Mouse (Mus musculus): ENCODE data around the gene Greb1.

Gene Greb1

GRCm38 (mm10) chr12:16800259-16800958 is at the start of gene Greb1:
Gene Greb1 (minus strand): TSS chr12:16800886.
- DNase-seq = peak; percentile 28 to 50

GRCm38 (mm10) chr12:16849821-16850220 is 49.1 kb upstream of the Greb1 start:
- no peak for DNase-seq

DNA sequence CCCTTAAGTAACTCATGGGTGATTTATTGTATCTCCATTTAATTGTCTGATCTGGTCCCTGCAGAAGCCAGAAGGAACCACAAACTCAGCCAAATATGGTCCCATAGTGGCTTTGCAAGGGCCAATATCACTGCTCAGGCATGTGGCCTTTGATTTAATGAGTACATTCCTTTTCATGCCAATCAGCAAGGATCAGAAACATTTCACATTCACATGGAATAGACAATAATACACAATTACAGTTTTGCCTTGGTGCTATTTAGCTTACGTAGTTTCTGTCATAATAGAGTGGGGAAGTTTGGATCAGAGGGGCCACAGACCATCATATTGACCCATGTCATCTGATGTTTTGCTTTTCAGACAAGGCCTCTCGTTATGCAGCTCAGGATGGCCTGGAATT is 47.8 kb upstream of the Greb1 start:
- no peak for DNase-seq

- no peak for DNase-seq
These were observed 46.6 kb upstream of the Greb1 start for GRCm38 (mm10) chr12:16847204-16847792.

GRCm38 (mm10) chr12:16844623-16845592 is 44.2 kb upstream of the Greb1 start:
- peak; percentile 56 to 61 for DNase-seq

DNA sequence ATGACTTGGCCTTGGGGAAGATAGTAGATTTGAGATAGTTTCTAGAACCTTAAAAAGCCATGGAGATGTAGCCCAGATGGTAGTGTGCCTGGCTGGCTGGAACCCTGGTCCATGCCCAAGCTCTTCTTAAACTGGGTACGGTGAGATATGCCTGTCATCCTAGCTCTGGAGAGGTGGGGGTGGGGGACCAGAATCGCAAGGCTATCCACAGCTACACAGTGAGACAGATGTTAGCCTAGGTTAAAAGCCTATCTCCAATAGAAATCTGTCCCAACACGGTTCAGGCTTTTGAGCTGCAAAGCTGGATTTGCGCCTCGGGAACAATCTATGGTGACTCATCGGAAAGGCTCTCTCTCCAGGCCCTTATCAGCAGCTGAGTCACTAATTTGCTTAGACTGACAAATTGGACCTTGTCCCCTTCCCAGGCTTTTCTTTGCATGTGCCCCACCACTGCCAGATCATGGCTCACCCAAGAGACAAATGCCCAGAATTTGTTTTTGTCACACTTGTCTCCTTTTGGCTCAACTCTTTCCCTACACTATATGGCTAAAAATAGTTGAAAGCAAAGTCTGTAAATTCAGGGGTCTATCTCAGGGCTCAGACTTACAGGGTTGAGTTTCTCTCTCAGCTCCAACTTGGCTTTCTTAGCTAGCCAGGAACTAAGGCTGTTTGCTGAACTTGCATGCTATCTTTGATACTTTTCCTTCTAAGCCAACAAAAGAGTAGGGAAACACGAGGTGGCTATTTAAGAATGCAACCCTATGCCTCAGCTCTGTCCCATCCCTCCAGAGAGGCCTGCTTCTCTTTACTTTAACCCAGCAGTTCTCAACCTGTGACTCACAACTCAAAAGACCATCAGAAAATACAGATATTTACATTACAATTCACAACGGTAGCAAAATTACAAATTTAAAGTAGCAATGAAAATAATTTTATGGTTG is 40.4 kb upstream of the Greb1 start:
- no peak for DNase-seq

GRCm38 (mm10) chr12:16837766-16838165 is 37.1 kb upstream of the Greb1 start:
- DNase-seq = no peak

DNA sequence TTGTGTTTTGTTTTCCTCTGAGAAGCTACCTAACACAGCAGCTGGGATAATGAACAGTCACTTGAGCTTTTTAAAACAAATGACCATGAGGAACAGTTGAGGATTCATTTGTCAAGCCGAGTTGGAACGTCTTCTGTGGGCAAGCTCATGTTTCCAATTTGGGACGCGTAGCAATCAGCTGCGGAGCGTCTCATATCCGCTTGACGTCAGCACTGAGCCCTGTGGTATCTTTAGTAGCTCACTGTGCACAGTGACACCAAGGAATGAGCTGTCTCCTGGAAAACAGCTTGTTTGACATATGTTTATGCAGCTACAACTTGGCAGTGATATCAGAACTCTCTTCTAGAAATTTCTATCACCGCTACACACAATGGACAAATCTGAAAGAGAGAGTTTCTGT is 35.5 kb upstream of the Greb1 start:
- peak; percentile 69 for DNase-seq

GRCm38 (mm10) chr12:16834701-16835100 is 34.0 kb upstream of the Greb1 start:
- DNase-seq = no peak

DNA sequence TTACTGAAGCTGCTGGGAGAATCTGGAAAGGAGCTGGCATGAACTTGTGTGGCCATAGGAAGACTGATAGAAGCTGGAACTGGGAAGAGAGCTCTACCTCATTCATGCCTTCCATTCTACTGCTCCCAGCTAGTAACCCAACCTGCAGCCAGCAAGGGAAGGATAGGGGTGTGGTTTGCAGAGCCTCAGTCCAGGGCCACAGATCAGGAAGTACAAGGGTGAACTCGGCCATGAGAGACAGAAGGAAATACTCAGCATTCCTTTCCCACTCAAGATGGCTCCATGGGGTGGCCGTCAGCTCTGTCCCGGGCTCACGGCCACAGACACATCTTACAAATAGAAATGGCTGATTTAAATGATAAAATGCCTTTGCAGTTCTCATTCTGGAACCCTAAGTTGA is 30.4 kb upstream of the Greb1 start:
- no peak for DNase-seq

GRCm38 (mm10) chr12:16829785-16830184 is 29.1 kb upstream of the Greb1 start:
- DNase-seq = peak in 1 of 2 experiments; percentile 40

DNA sequence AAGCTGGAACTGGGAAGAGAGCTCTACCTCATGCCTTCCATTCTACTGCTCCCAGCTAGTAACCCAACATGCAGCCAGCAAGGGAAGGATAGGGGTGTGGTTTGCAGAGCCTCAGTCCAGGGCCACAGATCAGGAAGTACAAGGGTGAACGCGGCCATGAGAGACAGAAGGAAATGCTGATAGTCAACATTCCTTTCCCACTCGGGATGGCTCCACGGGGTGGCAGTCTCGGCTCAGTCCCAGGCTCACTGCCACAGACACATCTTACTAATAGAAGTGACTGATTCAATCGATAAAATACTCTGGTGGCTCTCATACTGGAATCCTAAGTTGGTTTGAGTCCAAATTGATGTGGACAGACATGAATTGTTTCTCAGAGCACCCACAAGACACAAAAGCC is 27.8 kb upstream of the Greb1 start:
- peak in 1 of 2 experiments; percentile 48 for DNase-seq

- no peak for DNase-seq
These were observed 23.0 kb upstream of the Greb1 start for GRCm38 (mm10) chr12:16823701-16824100.

GRCm38 (mm10) chr12:16822181-16822734 is 21.6 kb upstream of the Greb1 start:
- DNase-seq = no peak

DNA sequence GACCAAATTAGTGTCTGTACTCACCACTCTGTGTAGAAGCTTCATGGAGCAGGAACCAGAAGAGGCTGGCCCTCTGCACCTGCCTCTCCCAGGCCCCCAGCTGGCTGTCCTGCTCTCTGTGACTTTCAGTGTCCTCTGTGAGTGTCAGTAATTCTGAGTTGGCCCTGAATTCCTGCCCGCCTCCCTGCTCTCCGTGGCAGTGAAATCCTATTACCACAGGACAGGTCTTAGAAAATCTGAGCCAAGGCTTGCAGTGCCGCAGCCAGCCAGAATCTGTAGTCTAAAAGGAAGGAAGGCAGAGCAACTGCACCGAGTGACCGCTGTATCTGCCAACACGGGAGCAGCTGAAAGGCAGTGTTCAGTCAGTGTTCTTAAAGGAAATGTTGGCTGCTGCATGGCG is 20.1 kb upstream of the Greb1 start:
- peak; percentile 42 to 50 for DNase-seq

DNA sequence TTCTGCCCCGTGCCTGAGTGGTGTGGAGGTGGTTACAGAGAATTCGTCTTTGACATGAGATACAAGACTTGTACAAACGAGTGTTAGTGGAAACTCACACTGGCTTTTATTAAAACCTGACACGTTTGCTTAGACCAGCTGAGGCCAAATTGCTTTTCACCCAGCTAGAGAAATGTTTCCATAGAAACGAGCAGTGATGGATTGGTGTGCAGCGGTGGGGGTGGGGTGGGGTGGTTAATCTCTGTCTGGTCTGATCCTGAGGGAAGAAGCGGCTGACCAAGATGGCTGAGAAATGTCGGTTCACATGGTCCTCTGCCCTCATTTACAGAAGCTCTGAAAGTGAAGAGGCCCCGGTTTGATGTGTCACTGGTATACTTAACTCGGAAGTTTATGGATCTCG is 17.8 kb upstream of the Greb1 start:
- DNase-seq = no peak

DNA sequence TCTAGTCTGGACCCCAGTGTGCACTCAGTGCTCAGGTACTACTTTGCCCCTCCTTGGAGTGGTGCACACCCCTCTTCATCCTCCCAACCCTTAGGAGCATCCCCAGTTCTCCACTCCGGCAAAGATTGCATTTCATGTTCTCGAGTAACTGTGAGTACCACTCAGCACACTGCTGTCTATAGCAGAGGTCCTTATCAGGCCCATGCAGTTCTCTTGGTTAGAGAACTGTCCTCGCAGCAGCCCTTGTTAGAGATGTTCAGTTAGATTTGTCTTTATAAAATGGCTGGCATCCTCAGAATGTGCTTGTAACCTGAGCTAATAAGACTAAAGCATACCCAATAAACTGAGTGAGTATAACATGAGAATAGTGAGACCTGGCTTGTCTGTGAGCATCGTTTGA is 16.5 kb upstream of the Greb1 start:
- DNase-seq = no peak

DNA sequence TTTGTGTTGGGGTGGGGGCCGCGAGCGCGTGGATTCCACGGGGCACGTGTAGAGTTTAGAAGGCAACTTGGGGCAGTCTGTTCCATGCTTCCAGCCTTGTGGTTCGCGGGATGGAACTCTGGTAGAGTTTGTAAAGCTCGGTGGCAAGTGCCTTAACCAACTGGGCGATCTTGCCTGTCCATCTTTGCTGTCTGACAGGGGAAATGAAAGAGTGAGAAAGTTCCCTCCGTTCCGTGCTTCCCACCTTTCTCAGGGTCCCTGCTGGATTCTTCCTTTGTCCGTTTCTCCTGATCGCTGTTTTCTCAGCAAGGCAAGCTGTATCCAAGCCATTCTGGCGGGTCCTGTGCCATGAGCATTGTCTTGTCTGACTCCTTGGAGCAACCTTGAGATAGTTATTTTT is 10.8 kb upstream of the Greb1 start:
- no peak for DNase-seq

DNA sequence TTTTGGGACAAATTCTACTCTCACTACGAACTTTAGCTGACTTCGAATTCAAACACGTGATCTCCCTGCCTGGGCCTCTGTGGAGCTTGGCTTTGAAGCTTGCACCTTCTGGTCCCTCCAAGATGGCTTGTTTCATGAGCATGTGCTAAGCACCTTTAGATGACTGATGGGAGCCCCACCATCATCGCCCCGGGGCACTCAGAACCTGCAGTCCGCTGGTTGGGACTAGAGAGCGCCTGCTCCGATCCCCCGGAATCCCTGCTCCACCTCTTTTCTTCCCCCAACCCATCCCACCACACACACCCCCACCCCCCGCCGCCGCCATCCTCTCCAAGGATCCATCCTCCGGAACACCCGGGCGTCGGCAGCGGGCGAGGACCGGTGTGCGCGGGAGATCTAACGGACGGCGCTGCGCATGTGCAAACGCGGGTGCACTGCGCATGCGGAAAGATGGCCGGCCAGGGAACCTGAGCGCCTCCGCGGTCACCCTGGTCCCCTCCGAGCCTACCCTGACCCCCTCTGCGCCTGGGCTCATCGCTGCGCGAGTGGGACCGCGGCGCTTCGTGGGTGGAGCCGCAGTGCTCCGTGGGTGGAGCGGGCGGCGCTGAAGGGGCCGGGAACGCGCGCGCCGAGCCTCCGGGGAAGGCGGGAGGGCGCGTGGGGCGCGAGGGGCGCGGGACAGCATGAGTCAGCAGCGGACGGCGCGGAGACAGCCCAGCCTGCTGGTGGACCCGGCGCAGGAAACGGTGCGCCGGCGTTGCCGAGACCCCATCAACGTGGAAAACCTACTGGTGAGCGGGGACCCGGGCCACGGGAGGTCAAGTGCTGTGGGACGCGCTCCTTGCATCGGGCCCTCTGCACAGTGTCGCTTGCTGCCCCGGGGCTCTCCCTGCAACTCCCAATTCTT is 10.1 kb upstream of the Greb1 start, which contains the start of gene E2f6:
Gene E2f6, plus strand, starts transcription at position 439 of the 907 bp plus-strand sequence.
- DNase-seq = peak; percentile 87 to 91

DNA sequence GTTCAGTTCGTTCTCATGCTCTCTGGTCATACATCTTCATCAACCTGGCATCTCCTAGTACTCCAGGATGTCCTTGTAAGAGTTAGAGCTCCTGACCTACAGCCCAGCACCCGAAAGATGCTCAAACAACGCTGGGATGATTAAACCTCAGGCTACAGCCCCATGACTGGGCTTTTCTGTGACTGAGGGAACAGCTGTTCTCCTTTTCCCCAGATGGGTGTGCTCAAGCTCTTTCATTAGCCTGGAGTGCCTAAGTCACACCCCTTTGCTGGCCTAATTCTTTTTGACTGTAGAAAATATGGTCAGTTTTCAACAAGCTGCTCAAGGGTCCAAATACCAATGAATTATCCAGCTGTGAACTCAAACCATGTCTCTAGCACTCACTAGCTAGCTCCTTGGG is 7.4 kb upstream of the Greb1 start:
- peak; percentile 54 to 59 for DNase-seq

DNA sequence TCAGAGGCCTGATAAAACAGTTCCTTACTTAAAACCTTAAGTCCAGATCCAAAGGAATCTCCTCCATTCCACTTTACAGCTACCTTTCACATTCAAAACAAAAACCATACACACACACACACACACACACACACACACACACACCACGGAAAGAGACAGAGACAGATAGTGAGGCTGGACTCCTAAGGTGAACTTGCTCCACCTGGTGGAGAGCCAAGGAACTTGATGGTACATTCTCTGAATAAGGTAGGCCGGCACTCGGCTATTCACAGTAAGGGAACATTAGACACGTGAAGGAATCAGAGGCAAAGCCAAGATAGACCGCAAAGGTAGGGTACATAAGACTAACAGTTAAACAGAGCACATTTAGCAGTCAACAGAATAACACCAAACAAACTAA is 4.8 kb upstream of the Greb1 start:
- peak; percentile 89 to 95 for DNase-seq

All from cerebellum, postnatal 14 days (tissue).